Comparison of ENCODE assay signal across 8 mouse cellular contexts in genomic region chr10:79858416-79859074, GRCm38 (mm10). TPM values are rescaled to one million over a fixed set of nuclear protein-coding genes. Genes with fewer than 3 reads are reported as not detected.
DNase-seq lines count a peak whose midpoint lies in the region; ATAC-seq and TF ChIP-seq lines count a peak whose summit lies in the region.

No protein-coding gene starts in this region.

- TF ChIP-seq EP300 in stomach, postnatal 0 days (optimal IDR thresholded peaks at IDR 0.05), result no peak

- H3K36me3 ChIP-seq in forebrain, embryonic 11.5 days (ENCODE audit: control insufficient read depth, insufficient read depth, low read length), result peaks cover 34% of the 10 kb centered on the region
- peaks cover 67% of the 10 kb centered on the region for H3K36me3 ChIP-seq in hindbrain, embryonic 13.5 days
- peaks cover 42% of the 10 kb centered on the region for H3K36me3 ChIP-seq in stomach, postnatal 0 days (ENCODE audit: control insufficient read depth, insufficient read depth, low read length)

- no peak overlapping the region for H3K4me3 ChIP-seq in forebrain, embryonic 11.5 days (ENCODE audit: low read depth, low read length)
- H3K4me3 ChIP-seq in hindbrain, embryonic 13.5 days, result peak overlapping the region; percentile 100; the same call in 1 of the 2 replicates
- H3K4me3 ChIP-seq in stomach, postnatal 0 days (ENCODE audit: low read depth, low read length), result peak overlapping the region; percentile 94; the same call in 1 of the 2 replicates

- no peak for ATAC-seq in forebrain, embryonic 11.5 days (replicated peaks; ENCODE audit: low FRiP score)
- no peak for ATAC-seq in hindbrain, embryonic 13.5 days (ENCODE audit: low FRiP score)
- ATAC-seq in stomach, postnatal 0 days (ENCODE audit: low FRiP score, low TSS enrichment), result no peak

- no peak overlapping the region for H3K27ac ChIP-seq in forebrain, embryonic 11.5 days (ENCODE audit: low read depth, low read length)
- peak overlapping the region; percentile 100 for H3K27ac ChIP-seq in hindbrain, embryonic 13.5 days
- H3K27ac ChIP-seq in stomach, postnatal 0 days (replicated peaks), result peak overlapping the region; percentile 45; the same call in 1 of the 2 replicates

- DNase-seq in thymus, postnatal 4 days, result peak; percentile 54
- no peak for DNase-seq in thymus, adult 18-20 months
- no peak for DNase-seq in forebrain, embryonic 11.5 days (ENCODE audit: low spot score)
- peak; percentile 67 to 78 for DNase-seq in layer of hippocampus, postnatal 36 days
- peak; percentile 53 for DNase-seq in lung, postnatal 25 days (ENCODE audit: low spot score)
- DNase-seq in stomach, postnatal 0 days (ENCODE audit: low spot score), result no peak
- DNase-seq in thymus, postnatal 25 days, result no peak

- H3K9ac ChIP-seq in forebrain, embryonic 11.5 days (ENCODE audit: low read length), result no peak overlapping the region
- H3K9ac ChIP-seq in hindbrain, embryonic 13.5 days, result peak overlapping the region; percentile 99
- H3K9ac ChIP-seq in stomach, postnatal 0 days (ENCODE audit: low read length), result no peak overlapping the region

- peaks cover 23% of the 10 kb centered on the region for H3K4me1 ChIP-seq in forebrain, embryonic 11.5 days (replicated peaks; ENCODE audit: control insufficient read depth, insufficient read depth, low read length)
- H3K4me1 ChIP-seq in hindbrain, embryonic 13.5 days (replicated peaks), result peaks cover 64% of the 10 kb centered on the region
- peaks cover 16% of the 10 kb centered on the region for H3K4me1 ChIP-seq in stomach, postnatal 0 days (replicated peaks; ENCODE audit: control insufficient read depth, insufficient read depth)

- 0 out of 2 replicates have a peak overlapping the region, but pooled peaks have one; percentile 88 for H3K4me2 ChIP-seq in forebrain, embryonic 11.5 days (ENCODE audit: low read depth, low read length, severe bottlenecking)
- H3K4me2 ChIP-seq in hindbrain, embryonic 13.5 days, result peak overlapping the region; percentile 95
- H3K4me2 ChIP-seq in stomach, postnatal 0 days (replicated peaks; ENCODE audit: low read depth), result peak overlapping the region; percentile 92

- 77% methylated on average over 17 of the region's 17 CpGs for WGBS in forebrain, embryonic 11.5 days
- WGBS in hindbrain, embryonic 13.5 days, result 46% methylated on average over 17 of the region's 17 CpGs
- 28% methylated on average over 16 of the region's 17 CpGs for WGBS in stomach, postnatal 0 days

- no peaks in the 10 kb centered on the region for H3K9me3 ChIP-seq in forebrain, embryonic 11.5 days (ENCODE audit: control insufficient read depth, low read length)
- H3K9me3 ChIP-seq in hindbrain, embryonic 13.5 days, result no peaks in the 10 kb centered on the region
- no peaks in the 10 kb centered on the region for H3K9me3 ChIP-seq in stomach, postnatal 0 days (ENCODE audit: control insufficient read depth, low read length)

- TF ChIP-seq CTCF in stomach, postnatal 0 days (IDR thresholded peaks at IDR 0.05; ENCODE audit: low read depth), result no peak

- H3K27me3 ChIP-seq in forebrain, embryonic 11.5 days (ENCODE audit: control insufficient read depth, insufficient read depth, low read length), result no peaks in the 10 kb centered on the region
- no peaks in the 10 kb centered on the region for H3K27me3 ChIP-seq in hindbrain, embryonic 13.5 days
- H3K27me3 ChIP-seq in stomach, postnatal 0 days (ENCODE audit: control insufficient read depth, insufficient read depth, low read length), result no peaks in the 10 kb centered on the region

RNA-seq across cellular contexts. Expression of gene Ptbp1, which starts 4.3 kb away (rescaled TPM):
- 261 and 295 TPM in 2 replicates for polyA plus RNA-seq in forebrain, embryonic 11.5 days (2014; fragmentation: Nextera tagmentation; extraction: Ambion mirVana)
- polyA plus RNA-seq in hindbrain, embryonic 13.5 days (2015; fragmentation: Nextera tagmentation; extraction: Ambion mirVana), result 84.7 and 86.0 TPM in 2 replicates
- total RNA-seq in layer of hippocampus, postnatal 36 days (2021), result 10 to 100 TPM; 43.1 to 52.6 TPM
- polyA plus RNA-seq in stomach, postnatal 0 days (2015; fragmentation: Nextera tagmentation; extraction: Ambion mirVana), result 99.3 and 103 TPM in 2 replicates

RNA-seq across cellular contexts. Expression of gene Prtn3, which starts 15.7 kb away (rescaled TPM):
- 13.0 and 13.3 TPM in 2 replicates for polyA plus RNA-seq in forebrain, embryonic 11.5 days (2014; fragmentation: Nextera tagmentation; extraction: Ambion mirVana)
- 13.9 and 15.6 TPM in 2 replicates for polyA plus RNA-seq in hindbrain, embryonic 13.5 days (2015; fragmentation: Nextera tagmentation; extraction: Ambion mirVana)
- total RNA-seq in layer of hippocampus, postnatal 36 days (2021), result 1 to 10 TPM in 1 of 2 experiments, not detected in 1; 1.0 TPM
- 0.86 and 0.87 TPM in 2 replicates for polyA plus RNA-seq in stomach, postnatal 0 days (2015; fragmentation: Nextera tagmentation; extraction: Ambion mirVana)

RNA-seq across cellular contexts. Expression of gene Plppr3, which starts 15.9 kb away (rescaled TPM):
- polyA plus RNA-seq in forebrain, embryonic 11.5 days (2014; fragmentation: Nextera tagmentation; extraction: Ambion mirVana), result 131 and 146 TPM in 2 replicates
- polyA plus RNA-seq in hindbrain, embryonic 13.5 days (2015; fragmentation: Nextera tagmentation; extraction: Ambion mirVana), result 396 and 407 TPM in 2 replicates
- total RNA-seq in layer of hippocampus, postnatal 36 days (2021), result 10 to 100 TPM; 28.4 to 28.7 TPM
- 5.5 and 7.0 TPM in 2 replicates for polyA plus RNA-seq in stomach, postnatal 0 days (2015; fragmentation: Nextera tagmentation; extraction: Ambion mirVana)

RNA-seq across cellular contexts. Expression of gene Elane, which starts 27.5 kb away (rescaled TPM):
- not detected in 2 replicates for polyA plus RNA-seq in forebrain, embryonic 11.5 days (2014; fragmentation: Nextera tagmentation; extraction: Ambion mirVana)
- 0.34 TPM in 1 of 2 replicates, not detected in the other for polyA plus RNA-seq in hindbrain, embryonic 13.5 days (2015; fragmentation: Nextera tagmentation; extraction: Ambion mirVana)
- not detected for total RNA-seq in layer of hippocampus, postnatal 36 days (2021)
- polyA plus RNA-seq in stomach, postnatal 0 days (2015; fragmentation: Nextera tagmentation; extraction: Ambion mirVana), result 0.30 and 0.55 TPM in 2 replicates

RNA-seq across cellular contexts. Expression of gene Cfd, which starts 32.1 kb away (rescaled TPM):
- not detected in 2 replicates for polyA plus RNA-seq in forebrain, embryonic 11.5 days (2014; fragmentation: Nextera tagmentation; extraction: Ambion mirVana)
- polyA plus RNA-seq in hindbrain, embryonic 13.5 days (2015; fragmentation: Nextera tagmentation; extraction: Ambion mirVana), result not detected in 2 replicates
- total RNA-seq in layer of hippocampus, postnatal 36 days (2021), result not detected
- polyA plus RNA-seq in stomach, postnatal 0 days (2015; fragmentation: Nextera tagmentation; extraction: Ambion mirVana), result not detected in 2 replicates

Comparison
In these comparisons a context has a peak if more than half of its experiments do, and no peak if none do; other contexts are left out.
1. DNase-seq: peak in thymus, postnatal 4 days (single experiment), layer of hippocampus, postnatal 36 days (2 of 2) and lung, postnatal 25 days (single experiment); none in thymus, adult 18-20 months (0 of 2), forebrain, embryonic 11.5 days (single experiment), stomach, postnatal 0 days (single experiment) and thymus, postnatal 25 days (single experiment).
2. RNA of gene Plppr3, which starts 15.9 kb away (polyA plus RNA-seq): 396 to 407 TPM in hindbrain, embryonic 13.5 days and 131 to 146 TPM in forebrain, embryonic 11.5 days; 5.5 to 7.0 TPM in stomach, postnatal 0 days; every median in the first group is over 10 times any median in the second.
3. Peak in every context shown above with its lines, with median percentiles within 50 percentile points of each other: H3K4me2 ChIP-seq.